Mouse (Mus musculus) heart, adult 2 months (tissue): ENCODE data around the gene E2f4. TPM values are rescaled to one million over a fixed set of nuclear protein-coding genes. Genes with fewer than 3 reads are reported as not detected.
A peak's percentile ranks its signal among the peaks of the same experiment; 100 is the strongest.

Source experiments
- DNase-seq, 2 experiments: peaks; one replicate each; pipeline ENCODE4 v3.0.0; 2021
- H3K27ac ChIP-seq: fragments of 200-600 bp; 2 replicates; pipeline ENCODE4 v1.8.1; 2022
- H3K27me3 ChIP-seq: fragments of 200-500 bp; 2 replicates; pipeline ENCODE4 v1.6.1; 2012; ENCODE audit warnings: mild to moderate bottlenecking, low read length, inconsistent platforms, mixed read lengths; ENCODE audit not compliant: control insufficient read depth, insufficient read depth
- H3K36me3 ChIP-seq: fragments of 200-500 bp; 2 replicates; pipeline ENCODE4 v1.6.1; 2012; ENCODE audit warnings: low read length, inconsistent platforms; ENCODE audit not compliant: control insufficient read depth, insufficient read depth
- H3K4me1 ChIP-seq: fragments of 200-500 bp; 2 replicates; pipeline ENCODE4 v1.6.1; 2011; ENCODE audit warnings: low read length; ENCODE audit not compliant: control insufficient read depth, insufficient read depth
- H3K4me3 ChIP-seq: fragments of 200-600 bp; 2 replicates; pipeline ENCODE4 v1.8.1; 2022
- H3K79me2 ChIP-seq: fragments of 200-500 bp; replicated peaks from 2 replicates; pipeline ENCODE4 v1.6.1; 2012; ENCODE audit warnings: mild to moderate bottlenecking, inconsistent platforms, low read length, moderate library complexity, mixed read lengths; ENCODE audit not compliant: control insufficient read depth, insufficient read depth
- H3K9ac ChIP-seq: fragments of 200-500 bp; 2 replicates; pipeline ENCODE4 v1.6.1; 2012; ENCODE audit warnings: low read depth, mild to moderate bottlenecking, control low read depth, inconsistent platforms, low read length, mixed read lengths
- CTCF ChIP-seq: fragments of 200-600 bp; IDR thresholded peaks from 2 replicates; pipeline ENCODE4 v1.8.1; 2022; ENCODE audit warnings: antibody characterized with exemption, mild to moderate bottlenecking, moderate library complexity
- EP300 ChIP-seq: fragments of 200-500 bp; IDR thresholded peaks from 2 replicates; pipeline ENCODE4 v1.6.1; 2011; ENCODE audit warnings: low read depth, low read length, control low read depth; ENCODE audit not compliant: insufficient read depth
- POLR2A ChIP-seq: fragments of 200-500 bp; IDR thresholded peaks from 2 replicates; pipeline ENCODE4 v1.6.1; 2011; ENCODE audit warnings: mild to moderate bottlenecking, low read depth, low read length, control low read depth; ENCODE audit not compliant: insufficient read depth
- WGBS: fragments of 180-500 bp; shearing (Covaris S2); methylation state at CpG from one replicate; pipeline ENCODE4 v1.1.7; 2018; 5-methylcytosine and 5-hydroxymethylcytosine counted together
- intact Hi-C: fragments of 180-260 bp; cut with DNase I; formaldehyde crosslinking; loops from one replicate; pipeline ENCODE4 v1.15.1; 2025
- polyA plus RNA-seq: library from polyadenylated mRNA; depleted of rRNA; stranded (reverse); fragments of >200 nt; gene quantifications from 2 replicates; pipeline ENCODE4 v1.2.3, GENCODE M21; 2012
- total RNA-seq, 2 experiments: library from RNA; stranded (reverse); gene quantifications; 2 replicates each; pipeline ENCODE4 v1.2.3; 2021

The E2f4 gene
- total and polyA plus RNA-seq, 3 experiments = 21.1 to 61.8 (median 21.5) TPM

DNA sequence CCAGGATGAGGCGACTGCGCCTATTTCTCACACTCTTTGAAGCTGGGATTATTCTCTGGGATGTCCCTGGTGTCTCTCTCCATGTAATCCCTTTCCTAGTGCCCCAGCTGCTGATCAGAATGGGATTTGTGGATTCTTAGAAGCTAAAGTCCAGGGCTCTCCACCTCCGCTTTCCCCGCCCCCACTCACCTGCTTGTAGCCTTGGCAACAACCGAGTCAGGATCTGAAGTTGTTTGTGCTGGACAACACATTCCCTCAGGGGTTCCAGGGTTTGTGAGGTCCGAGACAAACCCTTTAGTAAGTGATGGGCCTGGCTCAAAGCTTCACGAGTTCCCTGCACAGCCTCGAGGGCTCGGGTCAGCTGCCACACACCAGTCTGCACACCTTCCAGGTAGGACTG lies 2.7 kb upstream of the E2f4 start:
- Histone ChIP-seq H3K27ac (peak overlapping the region; percentile 88), H3K4me1 (peaks cover 10% of the 10 kb centered on the region), H3K79me2 (no peaks in the 10 kb centered on the region), H3K36me3 (peaks cover 4% of the 10 kb centered on the region), H3K27me3 (no peaks in the 10 kb centered on the region), H3K4me3 (peak overlapping the region; percentile 34), H3K9ac (peak overlapping the region; percentile 51)
- intact Hi-C loops = loop anchor here (5.0 to 10.0 kb wide), 2 partner anchors 172 to 640 kb away; no protein-coding TSS in a partner anchor
- TF ChIP-seq CTCF (no peak), EP300 (no peak), POLR2A (no peak)
- DNase-seq = no peak
- WGBS = 59% methylated on average over 9 of the region's 9 CpGs

DNA sequence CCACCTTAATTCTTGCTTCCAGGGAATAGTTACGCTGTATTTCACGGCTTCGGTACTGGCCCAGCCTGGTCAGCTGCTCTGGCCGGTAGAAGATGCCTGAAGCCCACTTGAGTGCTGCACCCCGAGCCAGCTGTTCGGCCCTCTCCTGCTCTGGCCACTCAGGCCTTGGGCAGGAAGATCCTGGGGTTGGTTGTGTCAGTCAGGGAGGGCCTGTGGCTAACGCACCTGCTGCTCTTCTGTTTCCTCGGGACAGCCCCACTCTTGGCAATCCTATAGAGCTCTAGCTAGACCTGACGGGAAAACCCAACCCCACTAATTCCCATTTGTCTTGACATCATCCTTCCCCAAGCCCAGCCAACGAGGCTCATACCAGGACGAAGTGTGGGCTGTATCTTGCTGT lies 2.2 kb upstream of the E2f4 start:
- WGBS = 40% methylated on average over 11 of the region's 11 CpGs
- H3K4me1 ChIP-seq = peaks cover 6% of the 10 kb centered on the region
- H3K79me2 ChIP-seq = no peaks in the 10 kb centered on the region
- peak overlapping the region; percentile 34 for H3K4me3 ChIP-seq
- peak overlapping the region; percentile 51 for H3K9ac ChIP-seq
- intact Hi-C loops = loop anchor here (10.0 kb wide), 1 partner anchor 640 kb away; no protein-coding TSS in a partner anchor
- peaks cover 4% of the 10 kb centered on the region for H3K36me3 ChIP-seq
- no peak for DNase-seq
- H3K27ac ChIP-seq = peak overlapping the region; percentile 88
- TF ChIP-seq POLR2A = no peak
- TF ChIP-seq CTCF = no peak
- TF ChIP-seq EP300 = no peak
- no peaks in the 10 kb centered on the region for H3K27me3 ChIP-seq

GRCm38 (mm10) chr8:105295895-105296573 lies 1.4 kb upstream of the E2f4 start, which contains the start of gene Exoc3l:
TSS of gene Exoc3l (minus strand) at chr8:105296101.
- Histone ChIP-seq H3K79me2 (no peaks in the 10 kb centered on the region), H3K27ac (peak within 1 kb of the TSS; percentile 88), H3K9ac (peak within 1 kb of the TSS; percentile 51), H3K27me3 (no peaks in the 10 kb centered on the region), H3K4me1 (peaks cover 3% of the 10 kb centered on the region), H3K36me3 (peaks cover 4% of the 10 kb centered on the region), H3K4me3 (peak within 1 kb of the TSS; percentile 99)
- 29% methylated on average over 11 of the region's 11 CpGs for WGBS
- intact Hi-C loops = loop anchor here (10.0 kb wide), 1 partner anchor 641 kb away; no protein-coding TSS in a partner anchor
- TF ChIP-seq POLR2A = 0 out of 2 replicates have a peak, but pooled peaks have one; percentile 31
- no peak for TF ChIP-seq CTCF
- DNase-seq = peak in 1 of 2 experiments; percentile 42

DNA sequence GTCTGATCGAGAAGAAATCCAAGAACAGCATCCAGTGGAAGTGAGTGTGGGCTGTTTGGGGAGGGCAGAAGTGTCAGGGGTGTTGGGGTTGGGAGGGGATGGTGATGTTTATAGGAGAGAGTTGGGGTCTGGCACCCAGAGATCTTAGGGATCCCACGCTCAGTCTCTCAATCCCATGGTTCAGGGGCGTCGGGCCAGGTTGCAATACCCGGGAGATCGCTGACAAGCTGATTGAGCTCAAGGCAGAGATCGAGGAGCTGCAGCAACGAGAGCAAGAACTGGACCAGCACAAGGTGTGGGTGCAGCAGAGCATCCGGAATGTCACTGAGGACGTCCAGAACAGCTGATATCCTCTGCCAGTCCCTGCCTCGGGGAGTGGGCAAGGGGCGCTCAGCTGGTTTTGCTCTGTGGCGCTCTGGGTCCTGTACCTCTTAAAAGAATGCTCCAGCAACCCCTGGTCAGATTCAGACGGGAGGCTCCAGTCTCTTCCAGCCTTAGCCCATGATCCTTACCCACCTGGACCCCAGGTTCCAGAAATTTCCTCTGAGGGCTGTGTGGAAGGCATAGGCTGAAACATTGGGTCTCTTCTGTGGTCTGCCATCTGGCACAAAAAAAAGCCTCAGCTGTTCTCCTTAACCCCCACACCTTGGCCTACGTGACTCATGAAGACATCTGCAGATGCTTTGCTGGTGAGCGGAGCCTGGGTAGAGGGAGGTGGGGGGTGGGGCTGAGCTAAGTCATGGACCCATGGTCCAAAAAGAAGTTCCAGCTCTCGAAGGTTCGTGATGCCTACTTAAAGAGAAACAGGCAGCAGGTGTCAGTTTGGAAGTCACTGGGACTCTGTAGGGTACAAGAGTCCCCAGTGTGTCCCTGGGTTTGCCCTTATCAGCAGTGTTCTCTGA lies 1.1 kb downstream of the E2f4 start:
- TF ChIP-seq EP300 (no peak), CTCF (no peak), POLR2A (no peak)
- H3K4me3 ChIP-seq = peak overlapping the region; percentile 99
- DNase-seq = no peak
- H3K27me3 ChIP-seq = no peaks in the 10 kb centered on the region
- H3K9ac ChIP-seq = peak overlapping the region; percentile 96
- peaks cover 4% of the 10 kb centered on the region for H3K36me3 ChIP-seq
- H3K27ac ChIP-seq = peak overlapping the region; percentile 88
- WGBS = 36% methylated on average over 18 of the region's 18 CpGs
- intact Hi-C loops = loop anchor here (10.0 kb wide), 1 partner anchor 644 kb away; no protein-coding TSS in a partner anchor
- H3K79me2 ChIP-seq = no peaks in the 10 kb centered on the region
- H3K4me1 ChIP-seq = peaks cover 3% of the 10 kb centered on the region

DNA sequence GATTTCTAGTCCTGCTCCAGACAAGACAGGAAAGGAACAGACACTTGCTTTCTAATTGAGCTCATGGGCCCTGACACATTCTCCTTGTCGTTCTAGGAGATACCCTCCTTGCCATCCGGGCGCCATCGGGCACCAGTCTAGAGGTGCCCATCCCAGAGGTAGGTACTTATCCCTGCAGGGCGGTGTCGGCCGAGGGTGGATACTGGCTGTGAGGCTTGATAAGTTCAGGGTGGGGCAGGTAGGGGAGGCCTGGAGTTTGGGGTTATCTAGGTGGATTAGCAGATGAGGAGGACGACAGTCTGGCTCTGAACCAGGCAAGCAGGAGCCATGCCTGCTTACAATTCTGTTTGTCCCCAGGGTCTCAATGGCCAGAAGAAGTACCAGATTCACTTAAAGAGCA lies 2.5 kb downstream of the E2f4 start:
- Histone ChIP-seq H3K9ac (no peak overlapping the region), H3K4me3 (no peak overlapping the region), H3K36me3 (peaks cover 4% of the 10 kb centered on the region), H3K79me2 (no peaks in the 10 kb centered on the region), H3K27ac (no peak overlapping the region), H3K4me1 (peaks cover 6% of the 10 kb centered on the region), H3K27me3 (no peaks in the 10 kb centered on the region)
- TF ChIP-seq EP300 (no peak), CTCF (no peak), POLR2A (no peak)
- no peak for DNase-seq
- 91% methylated on average over 8 of the region's 8 CpGs for WGBS
- intact Hi-C loops = loop anchor here (10.0 kb wide), 1 partner anchor 645 kb away; no protein-coding TSS in a partner anchor

GRCm38 (mm10) chr8:105303396-105303795 lies 5.9 kb downstream of the E2f4 start:
- H3K36me3 ChIP-seq = peaks cover 4% of the 10 kb centered on the region
- intact Hi-C loops = no loop called here
- DNase-seq = no peak
- H3K4me1 ChIP-seq = peaks cover 4% of the 10 kb centered on the region
- TF ChIP-seq EP300 = no peak
- no peak for TF ChIP-seq CTCF
- TF ChIP-seq POLR2A = no peak
- H3K79me2 ChIP-seq = no peaks in the 10 kb centered on the region
- H3K27ac ChIP-seq = no peak overlapping the region
- no peak overlapping the region for H3K4me3 ChIP-seq
- H3K9ac ChIP-seq = no peak overlapping the region
- 66% methylated on average over 8 of the region's 8 CpGs for WGBS
- H3K27me3 ChIP-seq = no peaks in the 10 kb centered on the region
